Mouse (Mus musculus) erythroblast, adult 5-6 weeks (primary cell): Measurements from ENCODE around the gene St6galnac6. TPM values are rescaled to one million over a fixed set of nuclear protein-coding genes. Genes with fewer than 3 reads are reported as not detected.

Experiments used
- ATAC-seq: replicated peaks from 2 replicates; pipeline ENCODE4 v1.8.0; 2016; ENCODE audit warnings: moderate number of reproducible peaks, mild to moderate bottlenecking, moderate TSS enrichment, inconsistent platforms; ENCODE audit not compliant: poor library complexity, low FRiP score, severe bottlenecking
- total RNA-seq, 2 experiments: library from RNA; stranded (forward) in 1 of 2; stranded (reverse) in 1 of 2; fragments of 150-400 nt in 1 of 2; fragments of 200-764, 138-1000 nt in 1 of 2; gene quantifications; 2 replicates each; pipeline versions ENCODE4 v1.2.3 to v1.2.4; 2015 to 2017; ENCODE audit warnings: low replicate concordance in 2 of 2

Gene St6galnac6
- total RNA-seq, 2 experiments from 2014 or later: 0.77 to 2.1 TPM

GRCm38 (mm10) chr2:32608778-32609435 is 9.4 kb downstream of the St6galnac6 start:
- ATAC-seq: peak; percentile 6

GRCm38 (mm10) chr2:32610610-32611229 is 11.2 kb downstream of the St6galnac6 start:
- ATAC-seq: 0 out of 2 replicates have a peak, but pooled peaks have one; percentile 13

DNA sequence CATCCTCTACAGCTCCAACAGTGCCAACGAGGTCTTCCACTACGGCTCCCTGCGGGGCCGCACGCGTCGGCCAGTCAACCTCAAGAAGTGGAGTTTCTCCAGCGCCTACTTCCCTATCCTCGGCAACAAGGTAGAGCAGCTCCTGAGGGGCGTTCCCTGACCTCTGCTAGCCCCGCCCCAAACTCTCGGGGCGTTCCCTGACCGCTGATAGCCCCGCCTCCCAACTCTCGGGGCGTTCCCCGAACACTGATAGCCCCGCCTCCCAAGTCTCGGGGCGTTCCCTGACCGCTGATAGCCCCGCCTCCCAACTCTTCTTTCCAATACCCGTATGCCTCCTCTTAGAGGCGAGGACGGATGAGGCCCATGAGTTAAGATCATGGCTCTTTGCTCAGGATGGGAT is 12.8 kb downstream of the St6galnac6 start:
- no peak for ATAC-seq

- no peak for ATAC-seq
Observed at GRCm38 (mm10) chr2:32617109-32617508, 17.6 kb downstream of the St6galnac6 start.

- ATAC-seq: no peak
Observed at GRCm38 (mm10) chr2:32617601-32618000, 18.1 kb downstream of the St6galnac6 start.

DNA sequence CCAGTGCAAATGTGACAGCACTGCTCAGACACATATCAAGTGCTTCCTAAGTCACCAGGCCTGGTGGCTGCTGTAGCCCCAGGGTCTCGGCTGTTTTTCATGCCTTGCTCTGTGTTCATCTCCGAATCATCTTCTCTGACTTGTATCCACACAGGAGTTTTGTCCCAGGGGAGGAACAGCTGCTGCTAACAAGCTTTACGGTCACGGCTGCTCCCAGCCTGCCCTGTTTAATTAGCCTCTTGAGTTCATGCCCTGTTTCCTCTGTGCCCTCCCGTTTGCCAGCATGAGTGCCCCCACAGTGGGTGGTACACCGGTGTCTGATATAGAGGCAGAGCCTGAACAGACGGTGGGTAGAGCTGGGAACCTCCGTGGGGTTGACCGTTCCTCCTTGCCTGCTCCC is 18.5 kb downstream of the St6galnac6 start:
- no peak for ATAC-seq

GRCm38 (mm10) chr2:32620682-32621516 is 21.4 kb downstream of the St6galnac6 start:
- no peak for ATAC-seq

GRCm38 (mm10) chr2:32621517-32621859 is 22.0 kb downstream of the St6galnac6 start, which contains the start of gene Ak1:
Gene Ak1 (plus strand): TSS chr2:32621758.
- ATAC-seq: no peak

- no peak for ATAC-seq
Observed at GRCm38 (mm10) chr2:32624111-32624748, 24.7 kb downstream of the St6galnac6 start.

DNA sequence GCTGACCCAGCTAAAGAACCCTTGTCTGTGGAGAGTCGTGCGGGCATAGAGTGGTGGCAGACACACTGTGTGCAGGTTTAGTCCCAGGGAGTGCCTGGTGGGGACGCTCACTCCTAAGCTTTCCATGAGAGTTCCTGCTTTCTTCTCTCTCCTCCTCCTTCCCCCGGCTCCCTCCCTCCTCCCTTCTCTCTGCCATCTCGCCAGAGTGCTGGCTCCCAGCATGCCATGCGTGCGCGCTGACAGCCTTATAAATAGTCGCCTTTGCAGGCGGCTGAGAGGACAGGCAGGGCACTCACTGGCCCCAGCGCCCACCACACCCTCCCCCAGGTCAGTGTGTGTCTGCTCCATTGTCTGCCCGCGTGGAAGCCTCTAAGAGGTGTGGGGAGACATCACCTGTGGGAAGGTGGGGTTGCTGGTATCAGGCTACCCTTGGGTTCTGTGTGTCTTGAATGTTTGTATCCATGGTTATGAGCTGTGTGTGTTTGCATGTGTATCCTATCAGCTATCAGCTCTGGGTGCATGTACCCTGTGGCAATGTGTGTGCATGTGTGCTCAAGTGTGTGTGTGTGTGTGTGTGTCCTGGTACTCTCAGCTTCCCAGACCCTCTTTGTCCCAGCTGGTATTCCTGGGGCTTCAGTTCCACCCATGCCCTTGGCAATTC is 25.8 kb downstream of the St6galnac6 start:
- no peak for ATAC-seq

GRCm38 (mm10) chr2:32625873-32626694 is 26.6 kb downstream of the St6galnac6 start:
- ATAC-seq: no peak

GRCm38 (mm10) chr2:32627266-32628043 is 27.9 kb downstream of the St6galnac6 start:
- no peak for ATAC-seq

DNA sequence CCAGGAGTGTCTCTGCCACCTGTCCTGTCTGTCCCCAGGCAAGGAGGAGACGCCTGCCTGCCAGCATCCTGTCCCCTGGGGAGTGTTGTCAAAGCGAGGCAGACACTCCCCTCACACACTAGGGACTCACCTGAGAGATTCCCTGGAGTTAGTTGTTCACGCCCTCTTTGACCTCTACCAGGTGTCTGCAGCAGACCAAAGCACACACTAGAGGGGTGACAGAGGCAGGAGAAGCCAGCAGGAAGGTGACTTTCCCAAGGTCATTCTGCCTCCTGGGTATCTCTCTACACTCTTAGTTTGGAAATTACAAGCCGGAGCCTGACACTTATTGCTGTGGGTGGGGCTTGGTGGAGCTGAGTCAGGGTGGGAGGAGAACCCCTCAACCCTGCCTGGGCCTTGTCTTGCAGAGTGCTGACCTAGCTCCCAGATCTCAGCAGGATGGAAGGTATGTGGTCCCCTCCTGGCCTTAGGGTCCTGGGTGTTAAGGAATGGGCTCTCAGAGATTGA is 28.6 kb downstream of the St6galnac6 start:
- no peak for ATAC-seq

DNA sequence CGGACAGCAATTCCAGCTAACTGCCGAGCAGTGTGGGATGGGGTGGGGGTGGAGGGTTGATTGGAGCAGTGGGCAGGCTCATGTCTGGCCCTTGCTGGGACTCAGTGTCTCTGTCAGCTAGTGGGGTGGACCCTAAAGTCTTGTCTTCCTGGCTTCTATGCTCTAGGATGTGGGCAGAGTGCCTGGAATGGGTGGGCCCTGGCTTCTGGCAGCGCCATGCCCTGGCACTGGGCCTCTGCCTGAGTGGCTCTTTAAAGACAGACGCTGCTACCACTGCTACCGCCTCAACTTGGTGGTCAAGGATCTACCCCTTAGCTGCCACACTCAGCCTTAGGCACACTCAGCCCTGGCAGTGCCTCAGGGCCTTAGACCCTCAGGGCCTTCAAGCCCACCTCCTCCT is 29.2 kb downstream of the St6galnac6 start:
- no peak for ATAC-seq

- no peak for ATAC-seq
Observed at GRCm38 (mm10) chr2:32629276-32629976, 29.9 kb downstream of the St6galnac6 start.

GRCm38 (mm10) chr2:32630036-32630435 is 30.5 kb downstream of the St6galnac6 start:
- ATAC-seq: no peak

- no peak for ATAC-seq
Observed at GRCm38 (mm10) chr2:32631046-32631445, 31.5 kb downstream of the St6galnac6 start.
